ENCODE assay signal across 8 mouse cellular contexts in the genomic region with DNA sequence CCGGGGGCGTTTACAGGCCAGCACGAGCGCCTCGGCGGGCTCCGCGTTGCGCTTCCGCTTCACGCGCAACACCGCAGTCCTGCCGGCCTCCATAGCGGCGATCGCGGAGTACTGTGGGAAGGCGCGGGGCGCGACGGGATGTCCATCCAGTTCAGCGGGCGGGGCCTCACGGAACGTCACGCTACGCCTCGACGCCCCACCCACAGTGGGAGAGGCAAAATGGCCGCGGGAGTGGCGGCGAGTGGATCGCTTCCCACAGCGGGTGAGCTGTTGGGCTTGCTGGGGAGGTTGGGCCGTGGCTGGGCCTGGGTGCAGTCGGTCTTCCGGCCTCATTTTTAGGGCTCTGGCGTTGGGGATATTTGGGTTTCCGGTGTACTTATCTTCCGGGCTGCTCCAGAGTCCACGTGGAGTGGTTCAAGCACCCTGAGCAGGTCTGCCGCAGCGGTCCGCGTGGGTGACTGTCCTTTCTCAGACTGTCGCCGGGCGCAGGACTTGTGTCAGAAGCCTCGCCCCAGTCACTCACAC. TPM values are rescaled to one million over a fixed set of nuclear protein-coding genes. Genes with fewer than 3 reads are reported as not detected.
DNase-seq lines count a peak whose midpoint lies in the region; ATAC-seq and TF ChIP-seq lines count a peak whose summit lies in the region.

Slc7a6os (minus strand) TSS at position 115 of the 525 bp plus-strand sequence.
Prmt7 (plus strand) TSS at position 116 of the 525 bp plus-strand sequence.

- H3K36me3 ChIP-seq in embryonic facial prominence, embryonic 13.5 days: peaks cover 48% of the 10 kb centered on the region
- H3K36me3 ChIP-seq in heart, adult 2 months (ENCODE audit: control insufficient read depth, insufficient read depth, low read length): peaks cover 5% of the 10 kb centered on the region
- H3K36me3 ChIP-seq in limb, embryonic 14.5 days (ENCODE audit: control insufficient read depth, insufficient read depth, low read length): peaks cover 43% of the 10 kb centered on the region
- H3K36me3 ChIP-seq in midbrain, postnatal 0 days (ENCODE audit: insufficient read depth, low read length): peaks cover 12% of the 10 kb centered on the region

- intact Hi-C loops in heart, adult 2 months (cut with DNase I): loop anchor here (2.0 to 5.0 kb wide), 3 partner anchors 42 to 191 kb away; partner anchors contain the start of genes Pla2g15 and Slc7a6

- no peaks in the 10 kb centered on the region for H3K79me2 ChIP-seq in heart, adult 2 months (replicated peaks; ENCODE audit: control insufficient read depth, insufficient read depth, low read length)

- H3K4me3 ChIP-seq in embryonic facial prominence, embryonic 13.5 days: peak within 1 kb of the TSS; percentile 85
- peak within 1 kb of the TSS; percentile 64 for H3K4me3 ChIP-seq in heart, adult 2 months
- peak within 1 kb of the TSS; percentile 84 for H3K4me3 ChIP-seq in limb, embryonic 14.5 days (replicated peaks; ENCODE audit: low read length)
- H3K4me3 ChIP-seq in midbrain, postnatal 0 days (ENCODE audit: low read depth, low read length): peak within 1 kb of the TSS; percentile 80

- H3K4me1 ChIP-seq in embryonic facial prominence, embryonic 13.5 days: peaks cover 19% of the 10 kb centered on the region
- H3K4me1 ChIP-seq in heart, adult 2 months (ENCODE audit: control insufficient read depth, insufficient read depth, low read length): no peaks in the 10 kb centered on the region
- H3K4me1 ChIP-seq in limb, embryonic 14.5 days (ENCODE audit: control insufficient read depth, insufficient read depth, low read length): peaks cover 6% of the 10 kb centered on the region; the same call in 1 of the 2 replicates
- H3K4me1 ChIP-seq in midbrain, postnatal 0 days (ENCODE audit: insufficient read depth, low read length): peaks cover 7% of the 10 kb centered on the region

- H3K27me3 ChIP-seq in embryonic facial prominence, embryonic 13.5 days: no peaks in the 10 kb centered on the region
- no peaks in the 10 kb centered on the region for H3K27me3 ChIP-seq in heart, adult 2 months (ENCODE audit: control insufficient read depth, insufficient read depth, low read length)
- no peaks in the 10 kb centered on the region for H3K27me3 ChIP-seq in limb, embryonic 14.5 days (ENCODE audit: control insufficient read depth, insufficient read depth, low read length)
- no peaks in the 10 kb centered on the region for H3K27me3 ChIP-seq in midbrain, postnatal 0 days (ENCODE audit: insufficient read depth, low read length)

- H3K9me3 ChIP-seq in embryonic facial prominence, embryonic 13.5 days: no peaks in the 10 kb centered on the region
- no peaks in the 10 kb centered on the region for H3K9me3 ChIP-seq in limb, embryonic 14.5 days (ENCODE audit: control insufficient read depth, low read length)
- no peaks in the 10 kb centered on the region for H3K9me3 ChIP-seq in midbrain, postnatal 0 days (ENCODE audit: low read length)

- H3K27ac ChIP-seq in embryonic facial prominence, embryonic 13.5 days: peak within 1 kb of the TSS; percentile 95
- peak within 1 kb of the TSS; percentile 86 for H3K27ac ChIP-seq in heart, adult 2 months
- peak within 1 kb of the TSS; percentile 93 for H3K27ac ChIP-seq in limb, embryonic 14.5 days (replicated peaks; ENCODE audit: low read depth, low read length)
- peak within 1 kb of the TSS; percentile 96 for H3K27ac ChIP-seq in midbrain, postnatal 0 days (ENCODE audit: low read depth, low read length)

- ATAC-seq in embryonic facial prominence, embryonic 13.5 days (ENCODE audit: insufficient number of reproducible peaks, insufficient read depth, low FRiP score, low TSS enrichment, low read depth): peak; percentile 98
- ATAC-seq in limb, embryonic 14.5 days (ENCODE audit: low FRiP score, low read depth): peak; percentile 98
- peak; percentile 98 for ATAC-seq in midbrain, postnatal 0 days (ENCODE audit: low FRiP score)

- peak within 1 kb of the TSS; percentile 94 for H3K9ac ChIP-seq in embryonic facial prominence, embryonic 13.5 days
- peak within 1 kb of the TSS; percentile 92 for H3K9ac ChIP-seq in heart, adult 2 months (ENCODE audit: low read depth, low read length)
- peak within 1 kb of the TSS; percentile 92 for H3K9ac ChIP-seq in limb, embryonic 14.5 days (ENCODE audit: low read depth, low read length, severe bottlenecking)
- H3K9ac ChIP-seq in midbrain, postnatal 0 days (replicated peaks; ENCODE audit: low read length, poor library complexity, severe bottlenecking): peak within 1 kb of the TSS; percentile 90

- peak; percentile 31 for TF ChIP-seq CTCF in heart, adult 2 months (IDR thresholded peaks at IDR 0.05)
- no peak for TF ChIP-seq CTCF in midbrain, postnatal 0 days (IDR thresholded peaks at IDR 0.05)

- peak; percentile 68; the same call in 1 of the 2 replicates for TF ChIP-seq EP300 in heart, adult 2 months (IDR thresholded peaks at IDR 0.05; ENCODE audit: insufficient read depth, low read depth, low read length)

- TF ChIP-seq POLR2A in heart, adult 2 months (IDR thresholded peaks at IDR 0.05; ENCODE audit: insufficient read depth, low read depth, low read length): peak; percentile 91
- TF ChIP-seq POLR2A in limb, embryonic 14.5 days (IDR thresholded peaks at IDR 0.05; ENCODE audit: borderline replicate concordance, extremely low read depth, insufficient read depth, insufficient read length): peak; percentile 96

- under 1% methylated on average over 52 of the region's 52 CpGs for WGBS in embryonic facial prominence, embryonic 13.5 days
- under 1% methylated on average over 52 of the region's 52 CpGs for WGBS in heart, adult 2 months
- under 1% methylated on average over 51 of the region's 52 CpGs for WGBS in limb, embryonic 14.5 days
- under 1% methylated on average over 52 of the region's 52 CpGs for WGBS in midbrain, postnatal 0 days

- H3K4me2 ChIP-seq in embryonic facial prominence, embryonic 13.5 days: peak within 1 kb of the TSS; percentile 79
- H3K4me2 ChIP-seq in limb, embryonic 14.5 days (replicated peaks; ENCODE audit: low read depth, low read length, severe bottlenecking): peak within 1 kb of the TSS; percentile 58
- peak within 1 kb of the TSS; percentile 76 for H3K4me2 ChIP-seq in midbrain, postnatal 0 days (ENCODE audit: low read depth, low read length, poor library complexity, severe bottlenecking)

- peak; percentile 94 for DNase-seq in 3134 (ENCODE audit: extremely low read depth, insufficient read length, low spot score)
- DNase-seq in adrenal gland, postnatal 36 days: peak; percentile 97 to 98
- DNase-seq in heart, adult 2 months: peak; percentile 96 to 97
- peak; percentile 95 for DNase-seq in kidney, adult 9 months
- DNase-seq in limb, embryonic 14.5 days (ENCODE audit: low spot score): peak; percentile 96
- peak; percentile 97 for DNase-seq in midbrain, postnatal 0 days (ENCODE audit: low spot score)
- peak; percentile 89 to 92 for DNase-seq in spleen, postnatal 14 days (ENCODE audit: low spot score in 2 of 2)

RNA-seq across cellular contexts. Expression of gene Slc7a6os, which starts in this region (rescaled TPM):
- 10 to 100 TPM; 26.3 to 28.6 TPM for total RNA-seq in adrenal gland, postnatal 36 days (2021)
- 43.2 and 46.8 TPM in 2 replicates for polyA plus RNA-seq in embryonic facial prominence, embryonic 13.5 days (2015; fragmentation: Nextera tagmentation; extraction: Ambion mirVana)
- total RNA-seq in heart, adult 2 months (2021): 10 to 100 TPM in 1 of 2 experiments, 1 to 10 TPM in 1; 9.6 to 10.7 TPM
- polyA plus RNA-seq in heart, adult 2 months (2012; rRNA removed): 7.1 and 8.8 TPM in 2 replicates
- polyA plus RNA-seq in limb, embryonic 14.5 days (2012; rRNA removed): 52.4 and 58.3 TPM in 2 replicates
- 32.5 and 36.1 TPM in 2 replicates for polyA plus RNA-seq in limb, embryonic 14.5 days (2014; fragmentation: Nextera tagmentation; extraction: Ambion mirVana)
- total RNA-seq in midbrain, postnatal 0 days (2014; rRNA removed): 40.5 and 53.3 TPM in 2 replicates
- 33.8 and 35.2 TPM in 2 replicates for polyA plus RNA-seq in midbrain, postnatal 0 days (2015; fragmentation: Nextera tagmentation; extraction: Ambion mirVana)

RNA-seq across cellular contexts. Expression of gene Prmt7, which starts in this region (rescaled TPM):
- total RNA-seq in adrenal gland, postnatal 36 days (2021): 10 to 100 TPM; 27.0 to 28.2 TPM
- polyA plus RNA-seq in embryonic facial prominence, embryonic 13.5 days (2015; fragmentation: Nextera tagmentation; extraction: Ambion mirVana): 45.0 and 49.4 TPM in 2 replicates
- 10 to 100 TPM; 22.9 to 26.3 TPM for total RNA-seq in heart, adult 2 months (2021)
- polyA plus RNA-seq in heart, adult 2 months (2012; rRNA removed): 21.7 and 32.5 TPM in 2 replicates
- polyA plus RNA-seq in limb, embryonic 14.5 days (2012; rRNA removed): 35.5 and 40.3 TPM in 2 replicates
- 44.7 and 46.6 TPM in 2 replicates for polyA plus RNA-seq in limb, embryonic 14.5 days (2014; fragmentation: Nextera tagmentation; extraction: Ambion mirVana)
- total RNA-seq in midbrain, postnatal 0 days (2014; rRNA removed): 60.0 and 71.6 TPM in 2 replicates
- 51.9 and 58.3 TPM in 2 replicates for polyA plus RNA-seq in midbrain, postnatal 0 days (2015; fragmentation: Nextera tagmentation; extraction: Ambion mirVana)

Comparison
In these comparisons a context has a peak if more than half of its experiments do, and no peak if none do; other contexts are left out.
1. Peak in every context shown above with its lines: DNase-seq, ATAC-seq, H3K4me3 ChIP-seq and H3K27ac ChIP-seq.